Mouse (Mus musculus) hindbrain, embryonic 14.5 days (tissue): ENCODE results near the gene Dnaic2. TPM values are rescaled to one million over a fixed set of nuclear protein-coding genes. Genes with fewer than 3 reads are reported as not detected.

Experiments
- ATAC-seq: fragments of 200-750 bp; cut with Nextera tagmentation; 2 replicates; pipeline ENCODE4 v1.8.0; 2017; ENCODE audit warnings: moderate number of reproducible peaks, mild to moderate bottlenecking, moderate TSS enrichment, moderate library complexity; ENCODE audit not compliant: low FRiP score
- DNase-seq: peaks from one replicate; pipeline ENCODE4 v3.0.0-alpha.2; 2015; ENCODE audit warnings: low spot score
- H3K27ac ChIP-seq: fragments of 300-500 bp; sonication (generic); 2 replicates; pipeline ENCODE4 v1.5.1; 2014; ENCODE audit warnings: mild to moderate bottlenecking, moderate library complexity
- H3K27me3 ChIP-seq: fragments of 300-500 bp; sonication (generic); 2 replicates; pipeline ENCODE4 v1.6.1; 2014; ENCODE audit warnings: mild to moderate bottlenecking, low read length, mixed read lengths; ENCODE audit not compliant: control insufficient read depth, insufficient read depth
- H3K36me3 ChIP-seq: fragments of 300-500 bp; sonication (generic); replicated peaks from 2 replicates; pipeline ENCODE4 v1.6.1; 2014; ENCODE audit not compliant: control insufficient read depth, insufficient read depth
- H3K4me1 ChIP-seq: fragments of 300-500 bp; sonication (generic); replicated peaks from 2 replicates; pipeline ENCODE4 v1.6.1; 2014; ENCODE audit warnings: antibody characterized with exemption, low read length, mixed read lengths; ENCODE audit not compliant: control insufficient read depth, insufficient read depth
- H3K4me2 ChIP-seq: fragments of 300-500 bp; sonication (generic); replicated peaks from 2 replicates; pipeline ENCODE4 v1.6.1; 2014; ENCODE audit warnings: mild to moderate bottlenecking, moderate library complexity
- H3K4me3 ChIP-seq: fragments of 300-500 bp; sonication (generic); replicated peaks from 2 replicates; pipeline ENCODE4 v1.5.1; 2014; ENCODE audit warnings: mild to moderate bottlenecking, low read length
- H3K9ac ChIP-seq: fragments of 300-500 bp; sonication (generic); 2 replicates; pipeline ENCODE4 v1.6.1; 2014
- H3K9me3 ChIP-seq: fragments of 300-500 bp; sonication (generic); 2 replicates; pipeline ENCODE4 v1.6.1; 2016; ENCODE audit warnings: low read length; ENCODE audit not compliant: control insufficient read depth
- WGBS: fragments of 180-500 bp; shearing (Covaris S2); extraction: QIAGEN DNeasy Blood & Tissue Kit; methylation state at CpG from one replicate; pipeline ENCODE4 v1.1.7; 2014; 5-methylcytosine and 5-hydroxymethylcytosine counted together
- polyA plus RNA-seq: library from polyadenylated mRNA; unstranded; fragments of >200 nt; fragmentation: Nextera tagmentation; extraction: Ambion mirVana; gene quantifications from 2 replicates; pipeline ENCODE4 v1.2.1, GENCODE M21; 2014

Dnaic2 gene
- polyA plus RNA-seq, 1 experiment from 2014 or later = 2.5 TPM

DNA sequence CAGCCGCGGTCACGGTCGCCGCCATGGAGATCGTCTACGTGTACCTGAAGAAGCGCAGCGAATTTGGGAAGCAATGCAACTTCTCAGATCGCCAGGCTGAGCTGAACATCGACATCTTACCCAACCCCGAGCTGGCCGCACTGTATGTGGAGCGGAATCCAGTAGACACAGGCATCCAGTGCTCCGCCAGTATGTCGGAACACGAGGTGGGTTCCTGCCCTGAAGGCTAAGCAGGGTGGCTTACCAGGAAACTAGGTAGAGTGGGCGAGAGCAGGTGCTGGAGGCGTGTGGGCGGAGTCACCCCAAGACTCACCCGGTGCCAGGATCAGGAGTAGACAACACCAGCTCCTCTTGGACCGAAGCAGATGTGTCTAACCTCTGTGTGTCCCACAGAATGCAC is 5.7 kb downstream of the Dnaic2 start:
- no peaks in the 10 kb centered on the region for H3K36me3 ChIP-seq
- no peak for ATAC-seq

DNA sequence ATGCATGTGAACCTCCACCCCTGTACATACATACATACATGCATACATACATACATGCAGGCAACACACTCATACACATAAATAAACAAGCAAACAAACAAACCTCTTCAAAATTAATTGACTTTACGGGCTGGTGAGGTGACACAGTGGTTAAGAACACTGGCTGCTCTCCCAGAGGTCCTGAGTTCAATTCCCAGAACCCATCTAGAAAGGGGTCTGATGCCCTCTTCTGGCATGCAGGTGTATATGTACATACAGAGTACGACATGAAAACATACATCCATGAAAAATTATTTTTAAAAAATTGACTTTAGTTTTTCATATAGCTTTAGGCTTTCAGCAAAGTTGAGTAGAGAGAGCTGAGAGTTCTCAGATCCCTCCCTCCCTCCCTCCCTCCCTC is 8.9 kb downstream of the Dnaic2 start:
- H3K4me3 ChIP-seq = no peak overlapping the region

More for the DNA sequence above, 5.7 kb downstream of the Dnaic2 start:
- no peak overlapping the region for H3K27ac ChIP-seq
- WGBS = 82% methylated on average over 22 of the region's 22 CpGs
- H3K27me3 ChIP-seq = no peaks in the 10 kb centered on the region
- no peak for DNase-seq
- no peak overlapping the region for H3K4me3 ChIP-seq
- H3K4me1 ChIP-seq = peaks cover 5% of the 10 kb centered on the region
- no peak overlapping the region for H3K4me2 ChIP-seq
- no peak overlapping the region for H3K9ac ChIP-seq
- H3K9me3 ChIP-seq = no peaks in the 10 kb centered on the region

DNA sequence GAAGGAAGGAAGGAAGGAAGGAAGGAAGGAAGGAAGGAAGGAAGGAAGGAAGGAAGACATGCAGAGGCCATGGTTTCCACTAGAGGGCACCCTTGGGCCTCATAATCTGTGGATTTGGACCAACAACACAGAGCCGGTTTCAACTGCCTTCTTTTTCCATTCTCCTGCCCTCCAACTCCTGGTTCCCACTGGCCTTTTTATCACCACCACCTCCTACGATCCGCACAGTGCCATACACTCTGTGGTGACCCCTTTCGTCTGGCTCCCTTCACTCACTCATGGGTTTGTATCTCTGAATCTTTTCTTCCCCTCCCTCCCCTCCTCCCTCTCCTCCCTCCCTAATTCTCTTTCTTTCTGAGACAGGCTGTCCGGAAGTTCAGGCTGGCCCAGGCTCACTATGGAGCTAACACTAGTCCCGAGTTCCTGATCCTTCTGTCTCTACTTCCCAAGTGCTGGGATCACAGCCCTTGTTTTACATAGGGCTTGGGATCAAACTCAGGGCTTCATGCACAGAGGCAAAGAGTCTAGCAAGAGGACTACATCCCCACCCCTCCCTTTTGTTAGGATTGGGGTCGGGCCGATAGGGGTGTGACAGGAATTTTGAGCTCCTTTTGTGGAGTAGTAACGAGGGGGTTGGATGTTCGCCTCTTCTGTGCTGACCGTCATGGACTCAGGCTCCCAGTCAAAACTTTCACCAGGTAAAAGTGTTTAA is 9.9 kb downstream of the Dnaic2 start:
- Histone ChIP-seq H3K4me2 (no peak overlapping the region), H3K27ac (no peak overlapping the region), H3K9me3 (no peaks in the 10 kb centered on the region), H3K4me1 (peaks cover 6% of the 10 kb centered on the region; the same call in 1 of the 2 replicates), H3K9ac (no peak overlapping the region), H3K27me3 (no peaks in the 10 kb centered on the region), H3K36me3 (no peaks in the 10 kb centered on the region), H3K4me3 (no peak overlapping the region)
- DNase-seq = peak; percentile 82
- no peak for ATAC-seq
- 21% methylated on average over 11 of the region's 11 CpGs for WGBS

More for the DNA sequence above, 8.9 kb downstream of the Dnaic2 start:
- ATAC-seq (no peak), DNase-seq (no peak)
- Histone ChIP-seq H3K4me2 (no peak overlapping the region), H3K4me1 (no peaks in the 10 kb centered on the region; the same call in 1 of the 2 replicates), H3K27me3 (no peaks in the 10 kb centered on the region), H3K9me3 (no peaks in the 10 kb centered on the region), H3K9ac (no peak overlapping the region), H3K27ac (no peak overlapping the region), H3K36me3 (no peaks in the 10 kb centered on the region)
- 85% methylated on average over 2 of the region's 2 CpGs for WGBS

DNA sequence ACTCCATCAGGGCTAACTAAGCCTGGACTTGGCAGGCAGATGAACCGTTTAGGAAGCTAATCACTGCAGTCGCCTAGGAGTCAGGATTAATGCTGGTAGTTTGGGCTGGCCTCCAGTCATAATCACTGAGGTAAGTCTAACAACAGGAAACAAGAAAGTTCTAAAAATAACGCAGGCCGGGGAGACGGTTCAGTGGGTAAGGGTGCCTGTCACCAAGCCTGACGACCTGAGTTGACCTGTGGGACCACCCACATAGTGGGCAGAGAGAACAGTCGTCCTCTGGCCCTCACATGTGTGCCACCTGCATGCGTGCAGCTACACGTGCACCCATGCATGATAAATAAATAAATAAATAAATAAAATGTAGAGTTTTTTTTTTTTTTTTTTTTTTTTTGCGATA is 13.4 kb downstream of the Dnaic2 start:
- Histone ChIP-seq H3K27ac (no peak overlapping the region), H3K4me3 (no peak overlapping the region), H3K9ac (no peak overlapping the region), H3K4me1 (peaks cover 6% of the 10 kb centered on the region; the same call in 1 of the 2 replicates), H3K4me2 (no peak overlapping the region), H3K9me3 (no peaks in the 10 kb centered on the region), H3K36me3 (no peaks in the 10 kb centered on the region), H3K27me3 (no peaks in the 10 kb centered on the region)
- 25% methylated on average over 10 of the region's 10 CpGs for WGBS
- ATAC-seq (no peak), DNase-seq (peak; percentile 24)

DNA sequence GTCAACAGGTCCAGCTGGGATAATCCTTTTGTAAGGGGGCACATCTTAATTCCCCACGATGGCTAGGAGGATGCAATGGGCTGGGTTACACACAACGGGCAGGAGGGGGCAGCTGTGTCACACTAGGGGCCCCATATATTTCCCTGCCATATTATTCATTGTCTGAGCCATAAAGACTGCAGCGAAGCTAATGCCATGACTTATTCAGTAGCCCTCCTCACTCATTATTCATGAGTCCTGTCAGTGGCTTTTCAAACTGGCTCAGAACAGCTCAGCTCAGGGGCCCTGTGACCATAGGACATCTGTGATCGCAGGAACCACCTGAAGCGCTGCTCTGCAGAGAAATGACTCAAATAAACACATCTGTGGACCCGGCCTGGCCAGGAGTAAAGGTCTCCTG is 14.2 kb downstream of the Dnaic2 start:
- peaks cover 6% of the 10 kb centered on the region; the same call in 1 of the 2 replicates for H3K4me1 ChIP-seq
- no peak for DNase-seq
- 6% methylated on average over 6 of the region's 6 CpGs for WGBS

DNA sequence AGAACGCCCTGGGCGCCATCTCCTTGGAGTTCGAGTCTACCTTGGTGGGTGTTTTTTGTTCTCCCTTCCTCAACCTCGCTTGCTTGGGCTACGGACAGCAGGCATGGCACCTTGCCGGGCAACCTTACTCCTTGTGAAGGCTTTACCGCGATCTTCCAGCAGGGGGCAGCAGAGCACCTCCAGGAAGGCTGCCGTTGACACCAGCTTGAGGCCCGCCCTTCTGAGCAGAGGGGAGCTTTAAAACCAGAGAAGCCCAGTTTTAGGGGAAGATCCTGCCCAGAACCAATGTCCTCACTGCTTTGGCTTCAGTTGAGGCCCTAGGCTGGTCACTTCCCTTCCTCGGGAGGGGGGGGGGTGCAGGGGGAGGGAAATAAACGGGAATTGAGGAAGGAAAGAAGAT is 17.9 kb downstream of the Dnaic2 start:
- Histone ChIP-seq H3K4me3 (no peak overlapping the region), H3K27ac (no peak overlapping the region), H3K4me1 (peaks cover 6% of the 10 kb centered on the region; the same call in 1 of the 2 replicates), H3K36me3 (no peaks in the 10 kb centered on the region), H3K4me2 (peak overlapping the region; percentile 45), H3K9me3 (no peaks in the 10 kb centered on the region), H3K27me3 (no peaks in the 10 kb centered on the region), H3K9ac (no peak overlapping the region)
- DNase-seq (peak; percentile 96), ATAC-seq (peak; percentile 74)
- WGBS = 2% methylated on average over 12 of the region's 12 CpGs

More for the DNA sequence above, 14.2 kb downstream of the Dnaic2 start:
- H3K27ac ChIP-seq = no peak overlapping the region
- H3K9me3 ChIP-seq = no peaks in the 10 kb centered on the region
- H3K4me2 ChIP-seq = no peak overlapping the region
- H3K9ac ChIP-seq = no peak overlapping the region
- H3K36me3 ChIP-seq = no peaks in the 10 kb centered on the region
- H3K27me3 ChIP-seq = no peaks in the 10 kb centered on the region
- no peak overlapping the region for H3K4me3 ChIP-seq
- ATAC-seq = 0 out of 2 replicates have a peak, but pooled peaks have one; percentile 12

DNA sequence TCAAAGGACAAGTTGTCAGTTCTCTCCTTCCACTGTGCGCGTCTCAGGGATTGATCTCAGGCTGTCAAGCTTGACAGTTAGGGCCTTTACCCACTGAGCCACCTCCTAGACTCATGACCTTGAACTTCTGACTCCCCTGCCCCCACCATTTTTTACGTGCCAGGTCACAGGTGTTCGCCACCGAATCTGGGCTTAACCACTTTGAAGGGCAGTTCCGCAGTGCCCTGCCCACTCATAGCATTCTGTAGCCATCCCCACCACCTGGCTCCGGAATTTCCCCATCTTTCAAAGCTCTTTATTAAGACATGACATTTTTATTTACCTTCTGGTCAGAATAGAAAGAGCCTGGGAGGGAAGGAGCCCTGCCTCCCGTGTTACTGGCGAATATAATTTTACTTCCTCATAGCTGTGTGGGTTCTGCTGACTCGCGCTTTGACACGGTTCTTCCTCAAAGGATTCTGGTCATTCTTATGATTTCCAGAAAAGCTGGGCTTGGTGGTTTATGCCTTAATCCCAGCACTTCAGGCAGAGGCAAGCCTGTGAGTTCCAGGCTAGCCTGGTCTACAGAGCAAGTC is 20.4 kb downstream of the Dnaic2 start:
- Histone ChIP-seq H3K36me3 (no peaks in the 10 kb centered on the region), H3K4me1 (no peaks in the 10 kb centered on the region), H3K4me2 (no peak overlapping the region), H3K9ac (no peak overlapping the region), H3K27ac (no peak overlapping the region), H3K4me3 (no peak overlapping the region), H3K9me3 (no peaks in the 10 kb centered on the region), H3K27me3 (no peaks in the 10 kb centered on the region)
- no peak for DNase-seq
- WGBS = 83% methylated on average over 12 of the region's 12 CpGs
- no peak for ATAC-seq

DNA sequence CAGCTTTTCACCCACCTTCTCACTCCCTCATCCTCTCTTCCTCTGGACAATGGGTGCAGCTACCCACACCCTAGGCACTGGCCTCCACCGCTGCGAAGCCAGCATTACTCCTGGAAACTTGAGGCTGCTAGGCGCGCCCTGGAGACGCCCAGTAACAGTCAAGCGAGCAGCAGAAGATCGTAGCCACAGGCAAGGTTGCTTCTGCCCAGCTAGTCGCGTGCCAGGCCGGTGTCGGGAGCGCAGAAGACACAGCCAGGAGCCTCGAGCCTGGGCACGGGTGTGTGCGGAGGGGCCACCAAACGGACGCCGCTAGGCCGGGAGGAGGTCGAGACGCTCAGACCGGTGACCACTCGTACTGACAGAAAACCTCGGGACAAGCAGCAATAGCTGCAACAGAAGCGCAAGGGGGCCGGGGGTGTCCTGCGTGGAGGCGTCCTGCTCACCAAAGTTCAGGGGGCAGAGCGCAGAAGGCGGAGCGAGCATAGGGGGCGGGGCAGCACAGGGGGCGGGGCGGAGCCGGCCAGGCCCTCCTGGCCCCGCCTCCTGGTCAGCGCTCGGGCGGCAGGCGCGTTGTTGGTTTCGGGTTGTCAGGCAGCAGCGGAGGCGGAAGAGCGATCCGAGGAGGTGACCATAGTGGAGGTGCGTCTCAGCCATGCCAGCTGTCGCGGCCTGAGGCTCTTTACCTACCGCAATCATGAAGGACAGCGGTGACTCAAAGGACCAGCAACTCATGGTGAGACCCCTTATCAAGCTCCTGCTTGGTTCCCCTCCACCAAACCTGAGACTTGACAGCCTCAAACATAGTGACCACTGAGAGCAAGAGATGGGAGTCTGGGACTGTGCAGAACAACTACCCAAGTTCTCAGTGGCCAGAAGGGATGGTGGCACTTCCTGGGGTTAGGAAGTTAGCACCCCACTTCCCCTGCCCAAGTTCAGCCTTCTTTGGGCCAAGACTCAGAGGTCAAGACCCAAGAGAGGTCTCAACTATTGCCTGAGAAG is 37.9 kb downstream of the Dnaic2 start, which contains the start of gene Kif19a:
Gene Kif19a (plus strand): TSS at position 569 of the 999 bp plus-strand sequence.
- ATAC-seq = 0 out of 2 replicates have a peak, but pooled peaks have one; percentile 51
- peak; percentile 57 for DNase-seq
- H3K4me2 ChIP-seq = peak within 1 kb of the TSS; percentile 58
- 0 out of 2 replicates have a peak, but pooled peaks cover 3% of the 10 kb centered on the region for H3K4me1 ChIP-seq
- WGBS = 4% methylated on average over 48 of the region's 51 CpGs
- H3K9ac ChIP-seq = peak within 1 kb of the TSS; percentile 49
- no peak within 1 kb of the TSS for H3K27ac ChIP-seq
- peak within 1 kb of the TSS; percentile 34 for H3K4me3 ChIP-seq
- H3K27me3 ChIP-seq = peaks cover 16% of the 10 kb centered on the region; the same call in 1 of the 2 replicates
- H3K36me3 ChIP-seq = no peaks in the 10 kb centered on the region
- H3K9me3 ChIP-seq = no peaks in the 10 kb centered on the region
